Mouse (Mus musculus): ENCODE measurements around the gene Gm5431. TPM values are rescaled to one million over a fixed set of nuclear protein-coding genes. Genes with fewer than 3 reads are reported as not detected.
A peak's percentile ranks its signal among the peaks of the same experiment; 100 is the strongest.
"Not testable (repeated sequence)": the region's sequence is repeated elsewhere in the genome, so short reads cannot be mapped to it uniquely, and the experiment has no call there.

Gene Gm5431
- total RNA-seq (2021): under 1 TPM in 1 of 2 experiments, not detected in 1; 0.23 TPM
- long read RNA-seq: 0 reads

DNA sequence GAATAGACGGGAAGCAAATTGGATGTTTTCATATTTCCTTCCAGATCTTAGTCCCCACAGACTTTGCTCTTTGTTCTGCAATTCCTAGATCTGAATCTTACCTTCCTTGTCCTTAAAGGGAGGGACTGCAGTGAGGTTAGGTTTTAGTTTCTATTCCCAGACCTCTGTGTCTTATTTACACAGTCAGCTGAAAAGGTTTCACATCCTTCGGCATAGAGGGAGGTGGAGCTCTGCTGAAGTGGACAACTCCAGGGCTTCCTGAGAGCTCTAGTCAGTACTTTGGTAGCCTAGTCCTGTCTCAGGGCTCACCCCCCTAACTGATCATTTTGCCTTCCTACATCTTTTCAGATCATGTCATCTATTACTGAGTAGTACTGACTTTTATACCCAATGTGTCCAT lies at the start of gene Gm5431:
TSS of gene Gm5431 (minus strand) at position 194 of the 400 bp plus-strand sequence.
- no peak for DNase-seq (ENCODE audit: low spot score in 2 of 2)

DNA sequence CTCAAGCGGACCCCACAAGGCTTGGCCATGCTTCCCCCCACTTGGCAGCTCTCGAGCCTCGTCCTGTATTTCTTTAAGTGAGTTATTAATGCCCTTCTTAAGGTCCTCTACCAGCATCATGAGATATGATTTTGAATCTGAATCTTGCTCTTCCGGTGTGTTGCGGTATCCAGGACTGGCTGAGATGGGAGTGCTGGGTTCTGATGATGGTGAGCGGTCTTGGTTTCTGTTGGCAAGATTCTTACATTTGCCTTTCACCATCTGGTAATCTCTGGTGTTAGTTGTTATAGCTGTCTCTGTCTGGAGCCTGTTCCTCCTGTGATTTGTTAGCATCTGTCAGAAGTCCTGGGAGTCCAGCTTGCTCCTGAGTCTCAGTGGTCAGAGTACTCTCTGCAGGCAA lies 44.1 kb upstream of the Gm5431 start, which contains the start of gene Psme2b:
TSS of gene Psme2b (minus strand) at position 101 of the 400 bp plus-strand sequence.
- not testable (repeated sequence) for DNase-seq (ENCODE audit: low spot score in 2 of 2)

GRCm38 (mm10) chr11:48939286-48939685 lies 37.3 kb upstream of the Gm5431 start:
- DNase-seq (ENCODE audit: low spot score in 2 of 2): not testable (repeated sequence)

GRCm38 (mm10) chr11:48935291-48935690 lies 33.3 kb upstream of the Gm5431 start:
- DNase-seq (ENCODE audit: low spot score in 2 of 2): not testable (repeated sequence)

- DNase-seq (ENCODE audit: low spot score in 2 of 2): not testable (repeated sequence)
Measured at GRCm38 (mm10) chr11:48933923-48934322, 31.9 kb upstream of the Gm5431 start.

- DNase-seq (ENCODE audit: low spot score in 2 of 2): not testable (repeated sequence)
Measured at GRCm38 (mm10) chr11:48933422-48933821, 31.4 kb upstream of the Gm5431 start.

- DNase-seq (ENCODE audit: low spot score in 2 of 2): not testable (repeated sequence)
Measured at GRCm38 (mm10) chr11:48928068-48928467, 26.1 kb upstream of the Gm5431 start.

DNA sequence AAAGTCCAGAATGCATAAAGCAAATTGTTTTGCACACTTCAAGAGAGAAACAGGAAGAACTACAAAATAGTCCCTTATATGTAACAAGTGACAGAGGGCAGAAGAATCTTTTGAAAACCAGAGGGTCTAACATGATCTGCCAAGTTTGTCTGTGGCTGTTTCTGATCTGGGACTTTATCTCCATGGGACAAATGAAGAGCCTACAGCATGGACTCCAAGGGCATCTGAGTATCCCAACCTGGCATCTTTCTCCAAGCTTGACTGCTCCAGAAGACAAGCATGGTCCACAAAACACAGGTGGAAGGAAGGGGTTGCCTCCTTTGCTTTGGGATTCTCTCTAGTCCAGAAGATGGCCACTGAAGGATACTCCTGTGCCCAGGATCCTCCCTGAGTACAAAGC lies 24.4 kb upstream of the Gm5431 start:
- not testable (repeated sequence) for DNase-seq (ENCODE audit: low spot score in 2 of 2)

DNA sequence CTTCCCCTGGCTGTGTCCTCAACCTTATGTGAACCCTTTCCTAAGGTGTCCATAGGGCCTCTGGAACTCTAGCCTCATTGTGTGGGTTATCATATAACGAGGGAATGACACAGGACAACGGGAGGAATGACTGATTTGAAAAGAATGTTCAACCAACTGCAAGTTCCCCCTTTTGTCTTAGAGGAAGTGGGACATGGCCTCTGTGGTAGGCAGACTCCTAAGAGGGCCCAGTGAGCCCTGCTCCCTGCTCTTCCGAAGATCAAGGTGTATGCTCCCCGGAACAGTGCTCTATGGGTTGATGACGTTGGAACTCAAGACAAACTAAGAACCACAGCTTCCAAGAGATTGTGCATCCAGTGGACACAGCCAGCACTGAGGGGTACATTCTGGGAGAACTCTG lies 21.8 kb upstream of the Gm5431 start:
- DNase-seq (ENCODE audit: low spot score in 2 of 2): not testable (repeated sequence)

- no peak for DNase-seq (ENCODE audit: low spot score in 2 of 2)
Measured at GRCm38 (mm10) chr11:48918380-48918779, 16.4 kb upstream of the Gm5431 start.

- DNase-seq (ENCODE audit: low spot score in 2 of 2): no peak
Measured at GRCm38 (mm10) chr11:48913611-48914010, 11.6 kb upstream of the Gm5431 start.

DNA sequence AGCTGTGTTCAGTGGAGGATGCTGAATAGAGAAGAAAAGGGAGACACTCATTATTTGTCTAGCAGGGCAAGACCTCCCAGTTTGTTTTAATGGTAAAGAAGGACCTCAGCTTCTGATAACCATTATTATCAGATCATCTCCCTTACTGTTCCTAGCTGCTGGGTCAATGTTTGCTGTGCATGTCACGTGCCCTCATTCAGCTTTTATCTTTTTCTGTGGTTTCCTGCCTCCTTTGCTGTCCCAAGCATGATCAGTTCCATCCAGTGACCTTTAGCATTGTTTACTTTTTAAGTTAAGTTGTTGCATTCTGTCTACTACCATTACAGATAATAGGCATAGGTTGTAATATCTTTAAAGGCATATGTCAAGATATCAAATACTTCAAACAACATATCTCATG lies 6.4 kb upstream of the Gm5431 start:
- DNase-seq (ENCODE audit: low spot score in 2 of 2): no peak

- DNase-seq (ENCODE audit: low spot score in 2 of 2): not testable (repeated sequence)
Measured at GRCm38 (mm10) chr11:48901567-48901930, 465 bp downstream of the Gm5431 start.

- not testable (repeated sequence) for DNase-seq (ENCODE audit: low spot score in 2 of 2)
Measured at GRCm38 (mm10) chr11:48900654-48901566, 1.1 kb downstream of the Gm5431 start.

- DNase-seq (ENCODE audit: low spot score in 2 of 2): no peak
Measured at GRCm38 (mm10) chr11:48898812-48899431, 3.1 kb downstream of the Gm5431 start.

DNA sequence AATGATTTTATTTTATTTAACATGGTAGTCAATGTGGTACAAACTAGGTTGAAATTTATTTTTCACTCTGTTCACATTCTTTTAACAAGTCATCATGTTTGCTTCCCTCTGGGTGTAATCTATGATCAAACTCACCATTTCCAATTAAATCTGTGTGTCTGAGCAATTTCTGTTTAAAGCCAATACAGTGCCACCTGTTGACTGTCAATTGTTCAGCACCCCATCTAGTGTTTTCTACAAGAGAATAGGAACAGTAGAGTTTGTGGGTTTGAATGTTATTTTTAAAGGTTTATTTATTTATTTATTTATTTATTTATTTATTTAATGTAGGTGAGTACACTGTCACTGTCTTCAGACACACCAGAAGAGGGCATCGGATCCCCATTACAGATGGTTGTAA lies 25.3 kb downstream of the Gm5431 start:
- DNase-seq (ENCODE audit: low spot score in 2 of 2): no peak

DNA sequence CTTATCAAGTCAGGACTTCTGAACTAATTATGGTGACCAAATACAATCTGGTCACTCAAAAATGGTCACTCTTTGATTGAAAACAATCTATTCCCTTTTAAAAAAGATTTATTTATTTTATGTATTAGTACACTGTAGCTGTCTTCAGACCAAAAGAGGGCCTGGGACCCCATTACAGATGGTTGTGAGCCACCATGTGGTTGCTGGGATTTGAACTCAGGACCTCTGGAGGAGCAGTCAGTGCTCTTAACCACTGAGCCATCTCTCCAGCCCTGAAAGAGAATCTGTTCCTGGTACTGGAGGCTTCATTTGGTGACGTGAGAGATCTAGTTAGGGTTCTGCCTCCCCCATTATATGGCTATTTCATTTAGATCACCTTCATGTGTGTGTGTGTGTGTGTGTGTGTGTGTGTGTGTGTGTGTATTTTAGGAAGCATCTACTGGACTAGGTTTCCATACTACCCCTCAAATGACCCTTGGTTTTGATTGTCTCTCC lies 26.6 kb downstream of the Gm5431 start:
- not testable (repeated sequence) for DNase-seq (ENCODE audit: low spot score in 2 of 2)

GRCm38 (mm10) chr11:48874465-48874864 lies 27.5 kb downstream of the Gm5431 start:
- peak; percentile 27 to 73 for DNase-seq (ENCODE audit: low spot score in 2 of 2)

GRCm38 (mm10) chr11:48873591-48874290 lies 28.3 kb downstream of the Gm5431 start:
- DNase-seq (ENCODE audit: low spot score in 2 of 2): no peak

DNA sequence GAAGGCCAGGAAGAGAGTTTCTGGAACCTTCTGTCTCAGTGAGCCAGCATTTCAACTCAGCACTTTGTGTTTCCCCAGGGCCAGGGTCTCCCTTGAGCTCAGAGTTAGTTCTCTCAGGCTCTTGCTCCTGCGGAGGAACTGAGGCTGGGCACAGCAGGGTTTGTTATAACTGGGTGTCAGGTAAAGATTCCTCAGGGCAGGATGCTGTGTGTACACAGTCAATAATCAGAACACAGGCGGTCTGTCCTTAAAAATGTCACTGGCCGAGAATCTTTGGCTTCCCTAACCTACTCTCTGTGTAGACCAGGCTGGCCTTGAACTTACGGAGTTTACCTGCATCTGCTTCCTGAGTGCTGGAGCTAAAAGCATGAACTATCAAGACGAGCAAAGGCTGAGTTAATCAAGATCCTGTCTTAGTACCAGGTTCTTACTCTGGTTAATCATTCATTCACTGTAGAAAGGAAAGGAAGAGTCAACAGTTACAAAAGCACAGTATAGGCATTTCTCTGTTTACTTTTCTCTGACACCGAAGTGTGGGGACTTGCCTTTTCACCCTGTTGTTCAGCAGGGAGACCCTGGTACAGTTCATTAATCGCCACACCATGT lies 29.2 kb downstream of the Gm5431 start:
- no peak for DNase-seq (ENCODE audit: low spot score in 2 of 2)
